Mouse (Mus musculus): Measurements from ENCODE around the gene Top3a. TPM values are rescaled to one million over a fixed set of nuclear protein-coding genes. Genes with fewer than 3 reads are reported as not detected.

Top3a gene
- polyA plus RNA-seq, 1 experiment from 2014 or later, result 10.3 TPM

Small RNA genes within 50 kb of the gene (microRNA-seq; reads per million reads assigned to microRNA genes)
- gene Mir5100, result not detected

Other genes with a start within 250 kb of the Top3a start
- gene Alkbh5, start 241.0 kb downstream of the Top3a start, polyA plus RNA-seq (2015; fragmentation: Nextera tagmentation; extraction: Ambion mirVana), result 23.5 and 24.9 TPM in 2 replicates
- gene Llgl1, start 77.6 kb downstream of the Top3a start, polyA plus RNA-seq (2015; fragmentation: Nextera tagmentation; extraction: Ambion mirVana), result 61.0 and 61.2 TPM in 2 replicates
- 64.7 and 68.2 TPM in 2 replicates for gene Flii, start 50.1 kb downstream of the Top3a start, polyA plus RNA-seq (2015; fragmentation: Nextera tagmentation; extraction: Ambion mirVana)
- gene Mief2, start 49.0 kb downstream of the Top3a start, polyA plus RNA-seq (2015; fragmentation: Nextera tagmentation; extraction: Ambion mirVana), result 21.2 and 22.4 TPM in 2 replicates
- 5.9 and 6.5 TPM in 2 replicates for gene Smcr8, start 159 bp upstream of the Top3a start, polyA plus RNA-seq (2015; fragmentation: Nextera tagmentation; extraction: Ambion mirVana)
- 7.9 and 12.2 TPM in 2 replicates for gene Shmt1, start 34.4 kb upstream of the Top3a start, polyA plus RNA-seq (2015; fragmentation: Nextera tagmentation; extraction: Ambion mirVana)
- 30.7 and 33.3 TPM in 2 replicates for gene Dhrs7b, start 53.3 kb upstream of the Top3a start, polyA plus RNA-seq (2015; fragmentation: Nextera tagmentation; extraction: Ambion mirVana)
- gene Tmem11, start 101.9 kb upstream of the Top3a start, polyA plus RNA-seq (2015; fragmentation: Nextera tagmentation; extraction: Ambion mirVana), result 54.9 and 55.3 TPM in 2 replicates
- 36.1 and 36.8 TPM in 2 replicates for gene Natd1, start 137.4 kb upstream of the Top3a start, polyA plus RNA-seq (2015; fragmentation: Nextera tagmentation; extraction: Ambion mirVana)
- gene Map2k3, start 154.7 kb upstream of the Top3a start, polyA plus RNA-seq (2015; fragmentation: Nextera tagmentation; extraction: Ambion mirVana), result 30.0 and 30.4 TPM in 2 replicates
- gene Kcnj12, start 245.2 kb upstream of the Top3a start, polyA plus RNA-seq (2015; fragmentation: Nextera tagmentation; extraction: Ambion mirVana), result 3.5 and 3.8 TPM in 2 replicates

All from hindbrain, embryonic 13.5 days (tissue).